Mouse (Mus musculus) c-Kit-negative CD71-positive TER-119-positive erythroid progenitor cells, embryonic 14.5 days (primary cell): Measurements from ENCODE around the gene Brdt.

Source experiments
- DNase-seq: peaks from one replicate; pipeline ENCODE4 v3.0.0-alpha.2; 2013; ENCODE audit warnings: low read depth, low spot score

Gene Brdt

GRCm38 (mm10) chr5:107410305-107410704, 79.3 kb downstream of the Brdt start:
- no peak for DNase-seq

- no peak for DNase-seq
Observed at GRCm38 (mm10) chr5:107411326-107411725, 80.4 kb downstream of the Brdt start.

GRCm38 (mm10) chr5:107412285-107412684, 81.3 kb downstream of the Brdt start:
- DNase-seq: no peak

- DNase-seq: no peak
Observed at GRCm38 (mm10) chr5:107415098-107415497, 84.1 kb downstream of the Brdt start.

GRCm38 (mm10) chr5:107421676-107422075, 90.7 kb downstream of the Brdt start:
- no peak for DNase-seq

GRCm38 (mm10) chr5:107431249-107431648, 100.3 kb downstream of the Brdt start, which contains the start of gene Lpcat2b:
TSS of gene Lpcat2b (plus strand) at chr5:107431549.
- no peak for DNase-seq

- DNase-seq: no peak
Observed at GRCm38 (mm10) chr5:107434001-107434400, 103.0 kb downstream of the Brdt start.

- no peak for DNase-seq
Observed at GRCm38 (mm10) chr5:107436185-107436584, 105.2 kb downstream of the Brdt start.
